Mouse (Mus musculus) heart, adult 2 months (tissue): ENCODE data around the gene Adcy6. TPM values are rescaled to one million over a fixed set of nuclear protein-coding genes. Genes with fewer than 3 reads are reported as not detected.

Experiments
- DNase-seq, 2 experiments: peaks; one replicate each; pipeline ENCODE4 v3.0.0; 2021
- H3K27ac ChIP-seq: fragments of 200-600 bp; 2 replicates; pipeline ENCODE4 v1.8.1; 2022
- H3K27me3 ChIP-seq: fragments of 200-500 bp; 2 replicates; pipeline ENCODE4 v1.6.1; 2012; ENCODE audit warnings: mild to moderate bottlenecking, low read length, inconsistent platforms, mixed read lengths; ENCODE audit not compliant: control insufficient read depth, insufficient read depth
- H3K36me3 ChIP-seq: fragments of 200-500 bp; 2 replicates; pipeline ENCODE4 v1.6.1; 2012; ENCODE audit warnings: low read length, inconsistent platforms; ENCODE audit not compliant: control insufficient read depth, insufficient read depth
- H3K4me1 ChIP-seq: fragments of 200-500 bp; 2 replicates; pipeline ENCODE4 v1.6.1; 2011; ENCODE audit warnings: low read length; ENCODE audit not compliant: control insufficient read depth, insufficient read depth
- H3K4me3 ChIP-seq: fragments of 200-600 bp; 2 replicates; pipeline ENCODE4 v1.8.1; 2022
- H3K79me2 ChIP-seq: fragments of 200-500 bp; replicated peaks from 2 replicates; pipeline ENCODE4 v1.6.1; 2012; ENCODE audit warnings: mild to moderate bottlenecking, inconsistent platforms, low read length, moderate library complexity, mixed read lengths; ENCODE audit not compliant: control insufficient read depth, insufficient read depth
- H3K9ac ChIP-seq: fragments of 200-500 bp; 2 replicates; pipeline ENCODE4 v1.6.1; 2012; ENCODE audit warnings: low read depth, mild to moderate bottlenecking, control low read depth, inconsistent platforms, low read length, mixed read lengths
- CTCF ChIP-seq: fragments of 200-600 bp; IDR thresholded peaks from 2 replicates; pipeline ENCODE4 v1.8.1; 2022; ENCODE audit warnings: antibody characterized with exemption, mild to moderate bottlenecking, moderate library complexity
- EP300 ChIP-seq: fragments of 200-500 bp; IDR thresholded peaks from 2 replicates; pipeline ENCODE4 v1.6.1; 2011; ENCODE audit warnings: low read depth, low read length, control low read depth; ENCODE audit not compliant: insufficient read depth
- POLR2A ChIP-seq: fragments of 200-500 bp; IDR thresholded peaks from 2 replicates; pipeline ENCODE4 v1.6.1; 2011; ENCODE audit warnings: mild to moderate bottlenecking, low read depth, low read length, control low read depth; ENCODE audit not compliant: insufficient read depth
- WGBS: fragments of 180-500 bp; shearing (Covaris S2); methylation state at CpG from one replicate; pipeline ENCODE4 v1.1.7; 2018; 5-methylcytosine and 5-hydroxymethylcytosine counted together
- intact Hi-C: fragments of 180-260 bp; cut with DNase I; formaldehyde crosslinking; loops from one replicate; pipeline ENCODE4 v1.15.1; 2025
- polyA plus RNA-seq: library from polyadenylated mRNA; depleted of rRNA; stranded (reverse); fragments of >200 nt; gene quantifications from 2 replicates; pipeline ENCODE4 v1.2.3, GENCODE M21; 2012
- total RNA-seq, 2 experiments: library from RNA; stranded (reverse); gene quantifications; 2 replicates each; pipeline ENCODE4 v1.2.3; 2021

Adcy6 gene
- total and polyA plus RNA-seq, 3 experiments: 136 to 220 (median 153) TPM

DNA sequence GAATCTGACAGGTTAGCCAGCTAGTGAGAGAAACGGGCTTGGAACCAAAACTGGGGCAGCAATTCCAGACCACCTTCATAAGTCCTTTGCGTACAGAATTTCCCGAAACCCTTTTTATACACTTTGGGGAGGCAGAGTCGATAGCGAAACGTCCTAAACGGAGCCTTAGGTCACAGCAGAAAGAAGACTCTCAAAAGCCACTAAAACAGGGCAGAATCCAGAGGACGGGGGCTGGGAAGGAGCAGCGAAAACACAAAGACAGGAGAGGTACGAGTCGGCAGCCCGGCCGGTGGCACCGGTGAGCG, 43.0 kb downstream of the Adcy6 start:
- Histone ChIP-seq H3K36me3 (peaks cover 20% of the 10 kb centered on the region), H3K9ac (peak overlapping the region; percentile 83), H3K79me2 (peaks cover 6% of the 10 kb centered on the region), H3K4me3 (peak overlapping the region; percentile 68), H3K4me1 (peaks cover 13% of the 10 kb centered on the region), H3K27me3 (no peaks in the 10 kb centered on the region), H3K27ac (peak overlapping the region; percentile 96)
- TF ChIP-seq EP300: no peak
- TF ChIP-seq POLR2A: no peak
- TF ChIP-seq CTCF: no peak
- intact Hi-C loops: loop anchor here (2.0 kb wide), 2 partner anchors 32 to 56 kb away; partner anchors contain the start of gene Kansl2
- WGBS: under 1% methylated on average over 15 of the region's 15 CpGs
- DNase-seq: no peak

DNA sequence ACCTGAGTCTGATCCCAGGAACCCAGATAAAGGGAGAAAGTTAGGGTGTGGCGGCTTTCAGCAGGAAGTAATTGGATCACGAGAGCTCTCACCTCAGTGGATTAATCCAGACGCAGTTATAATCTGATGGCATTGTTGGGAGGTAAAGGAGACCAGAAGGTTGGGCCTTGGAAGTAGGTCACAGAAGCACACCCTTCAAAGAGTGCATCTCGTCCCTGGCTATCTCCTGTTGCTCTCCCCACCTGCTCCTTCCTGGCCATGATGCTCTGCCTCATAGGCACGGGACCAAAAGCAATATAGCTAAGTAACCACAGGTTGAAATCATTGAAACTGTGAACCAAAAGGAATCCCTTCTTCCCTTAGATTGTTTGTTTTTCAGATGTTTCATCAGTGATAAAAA, 52.7 kb downstream of the Adcy6 start:
- Histone ChIP-seq H3K27ac (no peak overlapping the region), H3K27me3 (no peaks in the 10 kb centered on the region), H3K79me2 (no peaks in the 10 kb centered on the region), H3K9ac (no peak overlapping the region), H3K4me1 (peaks cover 3% of the 10 kb centered on the region), H3K36me3 (peaks cover 22% of the 10 kb centered on the region), H3K4me3 (no peak overlapping the region)
- DNase-seq: no peak
- TF ChIP-seq EP300 (no peak), POLR2A (no peak), CTCF (no peak)
- 79% methylated on average over 5 of the region's 5 CpGs for WGBS
- intact Hi-C loops: no loop called here

DNA sequence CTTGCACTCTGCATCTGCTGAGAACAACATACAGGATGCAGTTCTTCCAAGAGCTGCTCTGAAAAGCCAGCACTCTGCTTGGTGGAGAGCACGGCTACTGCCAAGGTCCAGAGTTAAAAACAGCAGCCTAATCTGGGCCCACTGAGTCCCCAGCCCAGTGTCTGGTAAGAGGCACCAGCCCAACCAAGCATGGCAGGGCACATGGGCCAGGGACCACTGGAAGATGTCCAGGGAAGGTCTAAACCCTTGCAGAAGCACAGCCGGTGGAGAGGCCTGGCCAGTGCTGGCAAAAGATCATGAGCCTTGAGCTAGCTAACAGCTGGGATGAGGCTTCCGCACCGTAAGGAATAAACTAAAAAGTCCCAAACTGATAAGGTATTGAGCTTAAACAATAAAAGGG, 54.0 kb downstream of the Adcy6 start:
- peak in 1 of 2 experiments; percentile 61 for DNase-seq
- no peak overlapping the region for H3K9ac ChIP-seq
- H3K36me3 ChIP-seq: peaks cover 22% of the 10 kb centered on the region
- H3K27me3 ChIP-seq: no peaks in the 10 kb centered on the region
- peak; percentile 34; the same call in 1 of the 2 replicates for TF ChIP-seq EP300
- TF ChIP-seq POLR2A: no peak
- no peak overlapping the region for H3K27ac ChIP-seq
- H3K79me2 ChIP-seq: no peaks in the 10 kb centered on the region
- WGBS: 58% methylated on average over 4 of the region's 4 CpGs
- no peaks in the 10 kb centered on the region for H3K4me1 ChIP-seq
- intact Hi-C loops: no loop called here
- H3K4me3 ChIP-seq: no peak overlapping the region

GRCm38 (mm10) chr15:98552758-98553157, 57.1 kb downstream of the Adcy6 start:
- Histone ChIP-seq H3K36me3 (peaks cover 10% of the 10 kb centered on the region; the same call in 1 of the 2 replicates), H3K79me2 (no peaks in the 10 kb centered on the region), H3K9ac (no peak overlapping the region), H3K27me3 (no peaks in the 10 kb centered on the region), H3K27ac (no peak overlapping the region), H3K4me1 (no peaks in the 10 kb centered on the region), H3K4me3 (no peak overlapping the region)
- 82% methylated on average over 2 of the region's 2 CpGs for WGBS
- no peak for TF ChIP-seq EP300
- TF ChIP-seq CTCF: no peak
- TF ChIP-seq POLR2A: no peak
- no peak for DNase-seq
- intact Hi-C loops: no loop called here

GRCm38 (mm10) chr15:98546843-98547242, 63.0 kb downstream of the Adcy6 start:
- no peaks in the 10 kb centered on the region for H3K4me1 ChIP-seq
- no peak overlapping the region for H3K4me3 ChIP-seq
- H3K79me2 ChIP-seq: no peaks in the 10 kb centered on the region
- TF ChIP-seq EP300: no peak
- TF ChIP-seq CTCF: no peak
- TF ChIP-seq POLR2A: no peak
- intact Hi-C loops: no loop called here
- peaks cover 2% of the 10 kb centered on the region; the same call in 1 of the 2 replicates for H3K36me3 ChIP-seq
- DNase-seq: peak in 1 of 2 experiments; percentile 2
- no peaks in the 10 kb centered on the region for H3K27me3 ChIP-seq
- no peak overlapping the region for H3K9ac ChIP-seq
- H3K27ac ChIP-seq: no peak overlapping the region
- 93% methylated on average over 5 of the region's 5 CpGs for WGBS

DNA sequence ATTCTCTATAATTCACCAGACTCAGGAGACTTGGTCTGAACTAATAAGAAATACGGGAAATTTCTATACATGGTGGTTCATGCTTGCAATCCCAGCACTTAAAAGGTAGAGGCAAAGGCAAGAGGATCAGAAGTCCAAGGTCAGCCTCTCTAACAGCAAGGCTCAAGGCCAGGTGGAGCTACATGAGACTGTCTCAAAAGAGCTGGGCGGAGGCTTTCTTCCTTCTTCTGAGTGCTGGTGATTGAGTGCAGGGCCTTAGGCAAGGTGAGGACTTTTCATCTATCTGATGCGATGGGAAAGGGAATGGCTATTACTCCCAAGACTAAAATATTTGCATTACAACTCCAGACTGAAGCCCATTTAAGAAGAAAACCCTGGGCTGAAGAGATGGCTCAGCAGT, 64.7 kb downstream of the Adcy6 start:
- Histone ChIP-seq H3K27me3 (no peaks in the 10 kb centered on the region), H3K9ac (no peak overlapping the region), H3K36me3 (peaks cover 2% of the 10 kb centered on the region; the same call in 1 of the 2 replicates), H3K4me1 (no peaks in the 10 kb centered on the region), H3K79me2 (no peaks in the 10 kb centered on the region), H3K27ac (no peak overlapping the region), H3K4me3 (no peak overlapping the region)
- no peak for TF ChIP-seq POLR2A
- no peak for TF ChIP-seq CTCF
- TF ChIP-seq EP300: no peak
- no peak for DNase-seq
- intact Hi-C loops: no loop called here
- 91% methylated on average over 3 of the region's 3 CpGs for WGBS
